Mouse (Mus musculus) neural tube, embryonic 15.5 days (tissue): ENCODE measurements at regions not wholly inside any gene's neighbourhood (a gene's known extent, or its start where the extent isn't known, plus 50 kb on each side); places are given as distances from the start of the nearest gene placed in this dataset.

Experiments
- ATAC-seq: fragments of 200-750 bp; cut with Nextera tagmentation; 2 replicates; pipeline ENCODE4 v1.8.0; 2017; ENCODE audit warnings: mild to moderate bottlenecking, moderate TSS enrichment, moderate library complexity; ENCODE audit not compliant: low FRiP score
- H3K27ac ChIP-seq: fragments of 300-500 bp; sonication (generic); replicated peaks from 2 replicates; pipeline ENCODE4 v1.5.1; 2015; ENCODE audit warnings: mild to moderate bottlenecking, inconsistent platforms
- H3K27me3 ChIP-seq: fragments of 300-500 bp; sonication (generic); replicated peaks from 2 replicates; pipeline ENCODE4 v1.6.1; 2015; ENCODE audit warnings: inconsistent platforms
- H3K36me3 ChIP-seq: fragments of 300-500 bp; sonication (generic); 2 replicates; pipeline ENCODE4 v1.6.1; 2015; ENCODE audit warnings: inconsistent platforms
- H3K4me1 ChIP-seq: fragments of 300-500 bp; sonication (generic); 2 replicates; pipeline ENCODE4 v1.6.1; 2015; ENCODE audit warnings: inconsistent platforms
- H3K4me2 ChIP-seq: fragments of 300-500 bp; sonication (generic); 2 replicates; pipeline ENCODE4 v1.6.1; 2015; ENCODE audit warnings: inconsistent platforms, mild to moderate bottlenecking, moderate library complexity
- H3K4me3 ChIP-seq: fragments of 300-500 bp; sonication (generic); replicated peaks from 2 replicates; pipeline ENCODE4 v1.5.1; 2015; ENCODE audit warnings: mild to moderate bottlenecking, inconsistent platforms
- H3K9ac ChIP-seq: fragments of 300-500 bp; sonication (generic); replicated peaks from 2 replicates; pipeline ENCODE4 v1.6.1; 2015; ENCODE audit warnings: mild to moderate bottlenecking, inconsistent platforms
- H3K9me3 ChIP-seq: fragments of 300-500 bp; sonication (generic); replicated peaks from 2 replicates; pipeline ENCODE4 v1.6.1; 2016; ENCODE audit warnings: inconsistent platforms
- WGBS: fragments of 180-500 bp; shearing (Covaris S2); methylation state at CpG from one replicate; pipeline ENCODE4 v1.1.7; 2015; ENCODE audit warnings: mixed read lengths; 5-methylcytosine and 5-hydroxymethylcytosine counted together

- Histone ChIP-seq H3K27ac (no peak overlapping the region), H3K9ac (no peak overlapping the region), H3K4me2 (no peak overlapping the region), H3K4me3 (no peak overlapping the region), H3K36me3 (no peaks in the 10 kb centered on the region), H3K4me1 (no peaks in the 10 kb centered on the region), H3K9me3 (no peaks in the 10 kb centered on the region), H3K27me3 (no peaks in the 10 kb centered on the region)
- WGBS: 14% methylated on average over 2 of the region's 2 CpGs
- no peak for ATAC-seq
Measured at GRCm38 (mm10) chr15:61562252-61562651, 639.4 kb upstream of the A1bg start.

GRCm38 (mm10) chr15:61553908-61554307 is 631.1 kb upstream of the A1bg start:
- WGBS: 87% methylated on average over 2 of the region's 2 CpGs
- Histone ChIP-seq H3K9me3 (no peaks in the 10 kb centered on the region), H3K36me3 (no peaks in the 10 kb centered on the region), H3K4me3 (no peak overlapping the region), H3K27ac (no peak overlapping the region), H3K9ac (no peak overlapping the region), H3K27me3 (no peaks in the 10 kb centered on the region), H3K4me2 (no peak overlapping the region), H3K4me1 (no peaks in the 10 kb centered on the region)
- no peak for ATAC-seq

- H3K9me3 ChIP-seq: no peaks in the 10 kb centered on the region
- WGBS: 35% methylated on average over 8 of the region's 8 CpGs
Measured at GRCm38 (mm10) chr15:61553081-61553680, 630.4 kb upstream of the A1bg start.

GRCm38 (mm10) chr15:61551206-61551605 is 628.4 kb upstream of the A1bg start:
- no peaks in the 10 kb centered on the region for H3K9me3 ChIP-seq
- H3K4me2 ChIP-seq: no peak overlapping the region
- H3K4me3 ChIP-seq: no peak overlapping the region
- H3K27me3 ChIP-seq: no peaks in the 10 kb centered on the region
- no peak overlapping the region for H3K27ac ChIP-seq
- WGBS: 87% methylated on average over 5 of the region's 5 CpGs
- no peak overlapping the region for H3K9ac ChIP-seq
- ATAC-seq: no peak
- no peaks in the 10 kb centered on the region for H3K36me3 ChIP-seq
- H3K4me1 ChIP-seq: no peaks in the 10 kb centered on the region

More at GRCm38 (mm10) chr15:61553081-61553680, 630.4 kb upstream of the A1bg start:
- Histone ChIP-seq H3K27me3 (no peaks in the 10 kb centered on the region), H3K27ac (no peak overlapping the region), H3K4me2 (no peak overlapping the region), H3K4me3 (no peak overlapping the region), H3K4me1 (no peaks in the 10 kb centered on the region), H3K9ac (no peak overlapping the region), H3K36me3 (no peaks in the 10 kb centered on the region)
- ATAC-seq: no peak

- ATAC-seq: no peak
- H3K4me2 ChIP-seq: no peak overlapping the region
- H3K4me3 ChIP-seq: no peak overlapping the region
- no peaks in the 10 kb centered on the region for H3K27me3 ChIP-seq
- WGBS: 83% methylated on average over 4 of the region's 4 CpGs
- H3K9ac ChIP-seq: no peak overlapping the region
- H3K9me3 ChIP-seq: no peaks in the 10 kb centered on the region
- H3K4me1 ChIP-seq: no peaks in the 10 kb centered on the region
- H3K27ac ChIP-seq: no peak overlapping the region
- H3K36me3 ChIP-seq: no peaks in the 10 kb centered on the region
Measured at GRCm38 (mm10) chr15:61548400-61548799, 625.6 kb upstream of the A1bg start.

GRCm38 (mm10) chr15:61546608-61547007 is 623.8 kb upstream of the A1bg start:
- Histone ChIP-seq H3K27ac (no peak overlapping the region), H3K4me2 (no peak overlapping the region), H3K4me1 (peaks cover 4% of the 10 kb centered on the region; the same call in 1 of the 2 replicates), H3K27me3 (no peaks in the 10 kb centered on the region), H3K4me3 (no peak overlapping the region), H3K9ac (no peak overlapping the region), H3K36me3 (no peaks in the 10 kb centered on the region), H3K9me3 (no peaks in the 10 kb centered on the region)
- 85% methylated on average over 3 of the region's 3 CpGs for WGBS
- no peak for ATAC-seq

GRCm38 (mm10) chr15:61544074-61544473 is 621.3 kb upstream of the A1bg start:
- Histone ChIP-seq H3K4me3 (no peak overlapping the region), H3K4me1 (peaks cover 5% of the 10 kb centered on the region; the same call in 1 of the 2 replicates), H3K4me2 (no peak overlapping the region), H3K27me3 (no peaks in the 10 kb centered on the region), H3K9me3 (no peaks in the 10 kb centered on the region), H3K36me3 (no peaks in the 10 kb centered on the region), H3K9ac (no peak overlapping the region), H3K27ac (no peak overlapping the region)
- WGBS: 86% methylated on average over 2 of the region's 2 CpGs
- ATAC-seq: no peak

DNA sequence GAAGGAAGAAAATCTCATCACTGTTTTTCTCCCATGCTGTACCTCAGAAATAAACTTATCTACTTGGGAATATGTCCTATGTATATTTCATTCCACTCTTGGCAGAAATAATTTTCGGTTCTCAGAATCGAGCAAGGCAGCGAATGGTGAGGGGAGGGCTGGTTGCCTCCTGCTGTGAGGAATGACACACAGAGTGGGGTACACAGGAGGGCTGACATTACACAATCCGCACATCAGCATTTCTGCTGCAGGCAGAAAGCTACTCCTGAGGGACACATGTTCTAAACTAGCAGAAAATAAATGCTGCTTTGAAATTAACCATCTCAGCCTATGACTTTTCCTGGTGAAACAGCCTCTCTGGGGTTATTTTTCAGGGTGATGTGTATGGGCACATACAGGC is 618.8 kb upstream of the A1bg start:
- Histone ChIP-seq H3K36me3 (no peaks in the 10 kb centered on the region), H3K4me1 (peaks cover 5% of the 10 kb centered on the region; the same call in 1 of the 2 replicates), H3K27me3 (no peaks in the 10 kb centered on the region), H3K4me2 (no peak overlapping the region), H3K27ac (no peak overlapping the region), H3K9ac (no peak overlapping the region), H3K9me3 (no peaks in the 10 kb centered on the region), H3K4me3 (no peak overlapping the region)
- WGBS: 27% methylated on average over 4 of the region's 4 CpGs
- ATAC-seq: no peak

DNA sequence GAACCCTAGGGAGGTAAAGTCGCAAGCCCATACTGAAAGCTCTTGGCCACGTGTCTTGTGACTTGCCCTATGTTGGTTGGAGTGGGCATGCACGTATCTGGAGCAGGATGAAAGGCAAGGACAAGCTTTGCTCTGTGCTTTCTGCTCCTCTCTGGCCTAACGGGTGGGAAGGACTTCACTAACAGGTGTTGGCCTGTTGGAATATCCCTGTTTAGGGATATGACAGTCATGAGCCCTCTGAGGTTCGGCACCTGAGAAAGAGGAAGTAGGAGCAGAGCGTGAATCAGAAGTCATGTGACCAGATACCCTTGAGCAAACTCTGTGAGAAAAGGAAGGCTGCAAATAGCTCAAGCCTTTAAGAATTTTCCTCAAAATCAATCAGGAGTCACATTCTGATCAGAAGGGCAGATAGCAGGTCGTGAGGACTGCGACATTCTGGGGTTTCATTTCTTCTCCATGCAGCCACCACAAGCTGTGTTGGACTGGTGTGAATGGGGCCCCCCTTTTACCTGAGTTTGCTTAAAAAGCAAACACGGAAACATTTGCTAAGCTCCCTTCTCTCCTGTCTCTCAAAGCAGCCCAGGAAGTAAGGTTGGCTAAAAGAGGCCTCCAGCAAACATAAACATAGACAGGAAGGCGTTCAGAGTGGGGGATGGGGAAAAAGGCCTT is 618.1 kb upstream of the A1bg start:
- no peak overlapping the region for H3K4me2 ChIP-seq
- no peaks in the 10 kb centered on the region for H3K36me3 ChIP-seq
- no peak for ATAC-seq
- H3K9ac ChIP-seq: no peak overlapping the region
- H3K27me3 ChIP-seq: no peaks in the 10 kb centered on the region
- no peak overlapping the region for H3K27ac ChIP-seq
- WGBS: 79% methylated on average over 10 of the region's 10 CpGs
- no peaks in the 10 kb centered on the region for H3K9me3 ChIP-seq
- no peak overlapping the region for H3K4me3 ChIP-seq
- peaks cover 5% of the 10 kb centered on the region; the same call in 1 of the 2 replicates for H3K4me1 ChIP-seq

GRCm38 (mm10) chr15:61538930-61539329 is 616.1 kb upstream of the A1bg start:
- Histone ChIP-seq H3K36me3 (no peaks in the 10 kb centered on the region), H3K9ac (no peak overlapping the region), H3K4me2 (no peak overlapping the region), H3K27me3 (no peaks in the 10 kb centered on the region), H3K9me3 (no peaks in the 10 kb centered on the region), H3K4me1 (peaks cover 5% of the 10 kb centered on the region; the same call in 1 of the 2 replicates), H3K27ac (no peak overlapping the region), H3K4me3 (no peak overlapping the region)
- ATAC-seq: no peak
- WGBS: 59% methylated on average over 5 of the region's 5 CpGs

DNA sequence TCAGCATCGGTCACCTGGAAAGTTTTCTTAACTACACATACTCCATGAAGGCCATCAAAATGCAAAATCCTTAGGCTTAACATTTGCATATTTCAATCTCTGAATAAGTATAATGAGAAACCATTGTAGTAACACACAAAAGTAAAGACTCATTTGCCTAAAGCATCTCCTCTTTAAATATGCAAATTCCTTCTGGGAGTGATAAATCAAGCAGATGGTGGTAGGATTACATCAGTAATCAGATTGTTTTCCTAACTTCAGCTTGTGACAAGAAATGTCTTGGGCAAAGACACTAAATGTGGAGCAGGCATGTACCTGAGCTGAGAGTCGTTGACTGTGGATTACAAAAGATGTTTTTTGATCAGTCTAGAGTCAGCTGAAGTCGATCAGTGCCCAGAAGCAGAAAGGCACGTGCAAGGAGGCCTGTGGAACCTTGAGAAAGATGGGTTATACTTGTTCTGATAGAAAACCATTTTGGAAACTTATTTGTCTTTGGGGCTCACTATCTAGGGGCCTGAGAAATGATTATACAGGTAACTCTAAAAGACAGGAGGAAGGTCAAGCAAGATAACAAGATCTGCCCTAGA is 615.5 kb upstream of the A1bg start:
- Histone ChIP-seq H3K4me3 (no peak overlapping the region), H3K9me3 (no peaks in the 10 kb centered on the region), H3K4me1 (peaks cover 5% of the 10 kb centered on the region; the same call in 1 of the 2 replicates), H3K27me3 (no peaks in the 10 kb centered on the region), H3K9ac (no peak overlapping the region), H3K36me3 (no peaks in the 10 kb centered on the region), H3K4me2 (no peak overlapping the region), H3K27ac (no peak overlapping the region)
- WGBS: 61% methylated on average over 4 of the region's 4 CpGs
- no peak for ATAC-seq

DNA sequence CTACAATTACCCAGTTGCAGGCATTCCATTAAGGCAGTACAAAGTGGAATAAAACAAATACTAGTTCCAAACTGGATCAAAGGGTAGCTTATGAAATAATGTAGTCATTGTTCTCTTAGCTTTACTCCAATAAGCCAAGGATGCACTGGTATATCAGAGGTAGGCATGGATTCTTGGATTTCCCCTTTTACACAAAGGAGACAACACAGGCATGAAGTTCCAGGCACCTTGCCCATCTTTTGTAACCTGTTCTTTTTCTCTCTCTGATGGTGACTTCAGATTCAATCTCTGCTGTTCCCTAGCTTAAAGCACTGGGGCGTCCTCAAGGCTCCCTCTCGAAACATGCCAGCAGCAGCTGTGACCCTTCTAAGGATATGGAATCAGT is 613.5 kb upstream of the A1bg start:
- Histone ChIP-seq H3K4me1 (no peaks in the 10 kb centered on the region), H3K4me3 (no peak overlapping the region), H3K4me2 (no peak overlapping the region), H3K9ac (no peak overlapping the region), H3K9me3 (no peaks in the 10 kb centered on the region), H3K27ac (no peak overlapping the region), H3K36me3 (no peaks in the 10 kb centered on the region), H3K27me3 (no peaks in the 10 kb centered on the region)
- 90% methylated on average over 2 of the region's 2 CpGs for WGBS
- ATAC-seq: no peak
